Mouse (Mus musculus) kidney, adult 11 months (tissue): ENCODE data around the gene Gm13084.
"Not testable (repeated sequence)": the region's sequence is repeated elsewhere in the genome, so short reads cannot be mapped to it uniquely, and the experiment has no call there.

Experiments used
- DNase-seq: peaks from one replicate; pipeline ENCODE4 v3.0.0; 2022

Gene Gm13084

DNA sequence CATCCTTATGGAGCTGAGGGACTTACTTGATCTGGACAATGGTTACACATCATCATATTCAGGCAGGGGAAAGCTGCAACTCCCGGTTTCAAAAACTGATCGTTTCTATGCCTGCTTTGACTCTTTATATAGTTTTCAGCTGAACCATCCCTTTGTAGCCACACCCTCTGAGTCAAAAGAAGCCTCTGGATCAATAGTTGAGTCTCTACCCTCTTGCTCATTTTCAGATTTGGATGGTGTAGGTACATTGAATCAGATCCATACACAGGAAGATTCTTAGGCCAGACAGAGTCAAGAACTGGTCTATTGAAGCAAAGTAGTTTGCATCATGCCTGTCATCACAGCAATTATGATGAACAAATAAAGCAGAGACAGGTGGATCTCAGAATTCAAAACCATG is at the start of gene Gm13084:
TSS of gene Gm13084 (minus strand) at position 101 of the 400 bp plus-strand sequence.
- DNase-seq, result no peak

DNA sequence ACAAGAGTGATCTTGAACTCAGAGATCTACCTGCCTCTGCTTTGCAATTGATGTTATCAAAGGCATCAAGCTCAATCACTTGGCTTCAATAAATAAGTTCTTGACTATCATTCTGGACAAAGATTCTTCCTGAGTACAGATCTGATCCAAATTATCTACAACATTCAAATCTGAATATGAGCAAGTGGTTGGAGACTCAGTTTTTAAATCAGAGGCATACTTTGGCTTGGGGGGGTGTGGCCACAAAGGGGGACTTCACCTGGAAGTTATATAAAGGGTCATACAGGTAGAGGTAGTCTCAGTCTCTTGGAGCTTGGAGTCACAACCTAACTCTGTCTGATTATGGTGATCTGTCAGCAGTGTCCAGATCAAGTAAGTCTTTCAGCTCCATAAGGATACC is 30.3 kb upstream of the Gm13084 start, which contains the start of gene Gm13103:
TSS of gene Gm13103 (plus strand) at position 301 of the 400 bp plus-strand sequence.
- not testable (repeated sequence) for DNase-seq

DNA sequence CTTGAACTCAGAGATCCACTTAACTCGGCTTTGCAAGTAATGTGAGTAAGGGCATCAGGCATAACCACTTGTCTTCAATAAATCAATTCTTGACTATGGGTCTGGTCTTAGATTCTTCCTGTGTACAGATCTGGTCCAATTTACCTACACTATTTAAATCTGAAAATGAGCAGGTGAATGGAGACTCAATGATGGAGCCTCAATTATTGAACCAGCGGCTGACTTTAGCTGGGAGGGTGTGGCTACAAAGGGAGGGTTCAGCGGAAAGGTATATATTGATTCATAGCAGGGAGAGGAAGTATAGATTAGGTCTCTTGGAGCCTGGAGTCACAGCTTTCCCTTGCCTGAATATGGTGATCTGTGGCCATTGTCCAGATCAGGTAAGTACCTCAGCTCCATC is 26.8 kb downstream of the Gm13084 start, which contains the start of gene Gm13023:
TSS of gene Gm13023 (plus strand) at position 301 of the 400 bp plus-strand sequence.
- not testable (repeated sequence) for DNase-seq
